Mouse (Mus musculus) bone marrow, adult 2 months (tissue): ENCODE measurements around the gene Fpr1.

Source experiments
- CTCF ChIP-seq: fragments of 200-500 bp; IDR thresholded peaks from 2 replicates; pipeline ENCODE4 v1.5.1; 2011; ENCODE audit warnings: low read length, control low read depth; ENCODE audit not compliant: control insufficient read depth, insufficient read depth
- POLR2A ChIP-seq: fragments of 200-500 bp; IDR thresholded peaks from 2 replicates; pipeline ENCODE4 v1.6.1; 2011; ENCODE audit warnings: low read depth, mild to moderate bottlenecking, control low read depth, low read length, borderline replicate concordance; ENCODE audit not compliant: control insufficient read depth

GRCm38 (mm10) chr17:17899268-17899667 lies 15.5 kb upstream of the Fpr1 start:
- TF ChIP-seq CTCF: no peak
- no peak for TF ChIP-seq POLR2A
